Mouse (Mus musculus): ENCODE measurements around the gene Morn4. TPM values are rescaled to one million over a fixed set of nuclear protein-coding genes. Genes with fewer than 3 reads are reported as not detected.
A peak's percentile ranks its signal among the peaks of the same experiment; 100 is the strongest.

Gene Morn4
- total and polyA plus RNA-seq, 2 experiments from 2014 or later = 42.9 to 108 TPM

- peak; percentile 91 for TF ChIP-seq CTCF (IDR thresholded peaks at IDR 0.05; ENCODE audit: low read depth)
Measured at GRCm38 (mm10) chr19:42035456-42036248, 50.5 kb downstream of the Morn4 start, which contains the start of gene Ankrd2. TSS of gene Ankrd2 (plus strand) at chr19:42036000.

GRCm38 (mm10) chr19:42034881-42035455 is 51.2 kb downstream of the Morn4 start:
- Histone ChIP-seq H3K9me3 (ENCODE audit: low read length) (no peaks in the 10 kb centered on the region), H3K27ac (no peak overlapping the region), H3K4me2 (ENCODE audit: low read depth, low read length) (no peak overlapping the region), H3K4me1 (ENCODE audit: insufficient read depth, low read length) (no peaks in the 10 kb centered on the region), H3K4me3 (ENCODE audit: low read length) (no peak overlapping the region), H3K27me3 (ENCODE audit: insufficient read depth, low read length) (no peaks in the 10 kb centered on the region), H3K36me3 (ENCODE audit: insufficient read depth, low read length) (no peaks in the 10 kb centered on the region), H3K9ac (replicated peaks; ENCODE audit: low read length) (no peak overlapping the region)
- DNase-seq (ENCODE audit: low spot score) (no peak), ATAC-seq (peak; percentile 8; the same call in 1 of the 2 replicates)
- WGBS = 59% methylated on average over 11 of the region's 11 CpGs
- no peak for TF ChIP-seq CTCF (IDR thresholded peaks at IDR 0.05; ENCODE audit: low read depth)

More at GRCm38 (mm10) chr19:42035456-42036248, 50.5 kb downstream of the Morn4 start, which contains the start of gene Ankrd2:
- WGBS = 66% methylated on average over 19 of the region's 19 CpGs
- no peak within 1 kb of the TSS for H3K4me3 ChIP-seq (ENCODE audit: low read length)
- no peak within 1 kb of the TSS for H3K4me2 ChIP-seq (ENCODE audit: low read depth, low read length)
- H3K36me3 ChIP-seq (ENCODE audit: insufficient read depth, low read length) = no peaks in the 10 kb centered on the region
- peak; percentile 90 for ATAC-seq
- H3K9me3 ChIP-seq (ENCODE audit: low read length) = no peaks in the 10 kb centered on the region
- H3K27ac ChIP-seq = no peak within 1 kb of the TSS
- no peaks in the 10 kb centered on the region for H3K27me3 ChIP-seq (ENCODE audit: insufficient read depth, low read length)
- no peaks in the 10 kb centered on the region for H3K4me1 ChIP-seq (ENCODE audit: insufficient read depth, low read length)
- no peak within 1 kb of the TSS for H3K9ac ChIP-seq (replicated peaks; ENCODE audit: low read length)
- peak; percentile 90 for DNase-seq (ENCODE audit: low spot score)

- Histone ChIP-seq H3K36me3 (ENCODE audit: insufficient read depth, low read length) (no peaks in the 10 kb centered on the region), H3K9me3 (ENCODE audit: low read length) (no peaks in the 10 kb centered on the region), H3K27ac (no peak overlapping the region), H3K4me3 (ENCODE audit: low read length) (no peak overlapping the region), H3K9ac (replicated peaks; ENCODE audit: low read length) (no peak overlapping the region), H3K4me1 (ENCODE audit: insufficient read depth, low read length) (no peaks in the 10 kb centered on the region), H3K4me2 (ENCODE audit: low read depth, low read length) (no peak overlapping the region), H3K27me3 (ENCODE audit: insufficient read depth, low read length) (no peaks in the 10 kb centered on the region)
- DNase-seq (ENCODE audit: low spot score) = no peak
- no peak for TF ChIP-seq CTCF (IDR thresholded peaks at IDR 0.05; ENCODE audit: low read depth)
- 57% methylated on average over 9 of the region's 9 CpGs for WGBS
- peak; percentile 25; the same call in 1 of the 2 replicates for ATAC-seq
Measured at GRCm38 (mm10) chr19:42034146-42034775, 51.9 kb downstream of the Morn4 start.

GRCm38 (mm10) chr19:42033611-42034010 is 52.5 kb downstream of the Morn4 start:
- no peak overlapping the region for H3K9ac ChIP-seq (replicated peaks; ENCODE audit: low read length)
- H3K4me2 ChIP-seq (ENCODE audit: low read depth, low read length) = no peak overlapping the region
- 65% methylated on average over 14 of the region's 14 CpGs for WGBS
- no peaks in the 10 kb centered on the region for H3K4me1 ChIP-seq (ENCODE audit: insufficient read depth, low read length)
- no peak overlapping the region for H3K27ac ChIP-seq
- no peaks in the 10 kb centered on the region for H3K9me3 ChIP-seq (ENCODE audit: low read length)
- TF ChIP-seq CTCF (IDR thresholded peaks at IDR 0.05; ENCODE audit: low read depth) = no peak
- H3K36me3 ChIP-seq (ENCODE audit: insufficient read depth, low read length) = no peaks in the 10 kb centered on the region
- 0 out of 2 replicates have a peak, but pooled peaks have one; percentile 2 for ATAC-seq
- H3K4me3 ChIP-seq (ENCODE audit: low read length) = no peak overlapping the region
- H3K27me3 ChIP-seq (ENCODE audit: insufficient read depth, low read length) = no peaks in the 10 kb centered on the region
- no peak for DNase-seq (ENCODE audit: low spot score)

GRCm38 (mm10) chr19:42031112-42031511 is 55.0 kb downstream of the Morn4 start:
- ATAC-seq (no peak), DNase-seq (ENCODE audit: low spot score) (no peak)
- no peaks in the 10 kb centered on the region for H3K4me1 ChIP-seq (ENCODE audit: insufficient read depth, low read length)
- H3K9ac ChIP-seq (replicated peaks; ENCODE audit: low read length) = no peak overlapping the region
- no peak overlapping the region for H3K27ac ChIP-seq
- no peaks in the 10 kb centered on the region for H3K9me3 ChIP-seq (ENCODE audit: low read length)
- H3K36me3 ChIP-seq (ENCODE audit: insufficient read depth, low read length) = no peaks in the 10 kb centered on the region
- no peak overlapping the region for H3K4me2 ChIP-seq (ENCODE audit: low read depth, low read length)
- TF ChIP-seq CTCF (IDR thresholded peaks at IDR 0.05; ENCODE audit: low read depth) = no peak
- H3K27me3 ChIP-seq (ENCODE audit: insufficient read depth, low read length) = no peaks in the 10 kb centered on the region
- no peak overlapping the region for H3K4me3 ChIP-seq (ENCODE audit: low read length)
- 81% methylated on average over 5 of the region's 5 CpGs for WGBS

- H3K4me1 ChIP-seq (ENCODE audit: insufficient read depth, low read length) = no peaks in the 10 kb centered on the region
- H3K9ac ChIP-seq (replicated peaks; ENCODE audit: low read length) = no peak overlapping the region
- no peak overlapping the region for H3K27ac ChIP-seq
- no peak overlapping the region for H3K4me2 ChIP-seq (ENCODE audit: low read depth, low read length)
- no peaks in the 10 kb centered on the region for H3K9me3 ChIP-seq (ENCODE audit: low read length)
- no peaks in the 10 kb centered on the region for H3K27me3 ChIP-seq (ENCODE audit: insufficient read depth, low read length)
- peak; percentile 82 for DNase-seq (ENCODE audit: low spot score)
- no peak overlapping the region for H3K4me3 ChIP-seq (ENCODE audit: low read length)
- no peaks in the 10 kb centered on the region for H3K36me3 ChIP-seq (ENCODE audit: insufficient read depth, low read length)
- 7% methylated on average over 5 of the region's 5 CpGs for WGBS
- TF ChIP-seq CTCF (IDR thresholded peaks at IDR 0.05; ENCODE audit: low read depth) = peak; percentile 98
- ATAC-seq = peak; percentile 80
Measured at GRCm38 (mm10) chr19:42026158-42026557, 60.0 kb downstream of the Morn4 start.

Other genes starting within 250 kb of the Morn4 start
- gene Frat2, start 238.2 kb downstream of the Morn4 start, total RNA-seq (2014; rRNA removed) = 9.0 and 13.2 TPM in 2 replicates
- 5.8 and 7.3 TPM in 2 replicates for gene Frat2, start 238.2 kb downstream of the Morn4 start, polyA plus RNA-seq (2015; fragmentation: Nextera tagmentation; extraction: Ambion mirVana)
- 19.2 and 21.9 TPM in 2 replicates for gene Rrp12, start 190.2 kb downstream of the Morn4 start, total RNA-seq (2014; rRNA removed)
- 11.9 and 12.3 TPM in 2 replicates for gene Rrp12, start 190.2 kb downstream of the Morn4 start, polyA plus RNA-seq (2015; fragmentation: Nextera tagmentation; extraction: Ambion mirVana)
- gene Pgam1, start 174.4 kb downstream of the Morn4 start, total RNA-seq (2014; rRNA removed) = 539 and 558 TPM in 2 replicates
- 629 and 638 TPM in 2 replicates for gene Pgam1, start 174.4 kb downstream of the Morn4 start, polyA plus RNA-seq (2015; fragmentation: Nextera tagmentation; extraction: Ambion mirVana)
- gene Exosc1, start 152.9 kb downstream of the Morn4 start, total RNA-seq (2014; rRNA removed) = 13.5 and 21.1 TPM in 2 replicates
- gene Exosc1, start 152.9 kb downstream of the Morn4 start, polyA plus RNA-seq (2015; fragmentation: Nextera tagmentation; extraction: Ambion mirVana) = 64.8 and 69.4 TPM in 2 replicates
- 65.1 and 73.7 TPM in 2 replicates for gene Zdhhc16, start 152.9 kb downstream of the Morn4 start, total RNA-seq (2014; rRNA removed)
- 81.9 and 89.4 TPM in 2 replicates for gene Zdhhc16, start 152.9 kb downstream of the Morn4 start, polyA plus RNA-seq (2015; fragmentation: Nextera tagmentation; extraction: Ambion mirVana)
- 54.8 and 66.1 TPM in 2 replicates for gene Mms19, start 105.2 kb downstream of the Morn4 start, total RNA-seq (2014; rRNA removed)
- gene Mms19, start 105.2 kb downstream of the Morn4 start, polyA plus RNA-seq (2015; fragmentation: Nextera tagmentation; extraction: Ambion mirVana) = 25.9 and 28.8 TPM in 2 replicates
- 19.9 and 22.4 TPM in 2 replicates for gene Ubtd1, start 104.6 kb downstream of the Morn4 start, total RNA-seq (2014; rRNA removed)
- gene Ubtd1, start 104.6 kb downstream of the Morn4 start, polyA plus RNA-seq (2015; fragmentation: Nextera tagmentation; extraction: Ambion mirVana) = 13.4 and 14.1 TPM in 2 replicates
- gene Ankrd2, start 50.4 kb downstream of the Morn4 start, total RNA-seq (2014; rRNA removed) = 0.42 TPM in 1 of 2 replicates, not detected in the other
- gene Ankrd2, start 50.4 kb downstream of the Morn4 start, polyA plus RNA-seq (2015; fragmentation: Nextera tagmentation; extraction: Ambion mirVana) = 0.97 and 1.5 TPM in 2 replicates
- gene Hoga1, start 40.7 kb downstream of the Morn4 start, total RNA-seq (2014; rRNA removed) = 2.2 and 3.6 TPM in 2 replicates
- 3.9 and 4.6 TPM in 2 replicates for gene Hoga1, start 40.7 kb downstream of the Morn4 start, polyA plus RNA-seq (2015; fragmentation: Nextera tagmentation; extraction: Ambion mirVana)
- 0.61 and 1.6 TPM in 2 replicates for gene 4933411K16Rik, start 34.1 kb downstream of the Morn4 start, total RNA-seq (2014; rRNA removed)
- gene 4933411K16Rik, start 34.1 kb downstream of the Morn4 start, polyA plus RNA-seq (2015; fragmentation: Nextera tagmentation; extraction: Ambion mirVana) = not detected in 2 replicates
- 18.3 and 21.7 TPM in 2 replicates for gene Pi4k2a, start 4.1 kb upstream of the Morn4 start, total RNA-seq (2014; rRNA removed)
- 33.9 and 36.4 TPM in 2 replicates for gene Pi4k2a, start 4.1 kb upstream of the Morn4 start, polyA plus RNA-seq (2015; fragmentation: Nextera tagmentation; extraction: Ambion mirVana)
- 13.5 and 23.7 TPM in 2 replicates for gene Avpi1, start 42.7 kb upstream of the Morn4 start, total RNA-seq (2014; rRNA removed)
- 16.4 and 18.0 TPM in 2 replicates for gene Avpi1, start 42.7 kb upstream of the Morn4 start, polyA plus RNA-seq (2015; fragmentation: Nextera tagmentation; extraction: Ambion mirVana)
- 14.0 and 16.5 TPM in 2 replicates for gene Marveld1, start 61.0 kb upstream of the Morn4 start, total RNA-seq (2014; rRNA removed)
- gene Marveld1, start 61.0 kb upstream of the Morn4 start, polyA plus RNA-seq (2015; fragmentation: Nextera tagmentation; extraction: Ambion mirVana) = 2.8 and 3.2 TPM in 2 replicates
- 90.9 and 95.0 TPM in 2 replicates for gene Zfyve27, start 77.6 kb upstream of the Morn4 start, total RNA-seq (2014; rRNA removed)
- gene Zfyve27, start 77.6 kb upstream of the Morn4 start, polyA plus RNA-seq (2015; fragmentation: Nextera tagmentation; extraction: Ambion mirVana) = 45.1 and 48.9 TPM in 2 replicates
- gene Sfrp5, start 115.9 kb upstream of the Morn4 start, total RNA-seq (2014; rRNA removed) = 1.2 and 1.8 TPM in 2 replicates
- gene Sfrp5, start 115.9 kb upstream of the Morn4 start, polyA plus RNA-seq (2015; fragmentation: Nextera tagmentation; extraction: Ambion mirVana) = 1.6 and 2.0 TPM in 2 replicates
- 80.0 and 84.8 TPM in 2 replicates for gene Golga7b, start 161.2 kb upstream of the Morn4 start, total RNA-seq (2014; rRNA removed)
- 58.7 and 62.4 TPM in 2 replicates for gene Golga7b, start 161.2 kb upstream of the Morn4 start, polyA plus RNA-seq (2015; fragmentation: Nextera tagmentation; extraction: Ambion mirVana)

All from hindbrain, postnatal 0 days (tissue).